Comparison of ENCODE assay signal across 8 mouse cellular contexts in genomic region chr17:72925111-72925510, GRCm38 (mm10). TPM values are rescaled to one million over a fixed set of nuclear protein-coding genes. Genes with fewer than 3 reads are reported as not detected.
A peak's percentile ranks its signal among the peaks of the same experiment; 100 is the strongest.
DNase-seq lines count a peak whose midpoint lies in the region; ATAC-seq and TF ChIP-seq lines count a peak whose summit lies in the region.

No protein-coding gene starts in this region.

- H3K27ac ChIP-seq in heart, adult 2 months: peak overlapping the region; percentile 98
- H3K27ac ChIP-seq in hindbrain, embryonic 13.5 days: peak overlapping the region; percentile 88
- peak overlapping the region; percentile 81 for H3K27ac ChIP-seq in midbrain, embryonic 13.5 days

- TF ChIP-seq CTCF in heart, adult 2 months (IDR thresholded peaks at IDR 0.05): no peak

- DNase-seq in heart, adult 2 months: peak; percentile 49 to 62
- DNase-seq in heart, postnatal 36 days: no peak
- DNase-seq in brain, adult 2 months (ENCODE audit: low read depth, low spot score): peak; percentile 37
- no peak for DNase-seq in embryo, embryonic 10 days (ENCODE audit: low spot score)
- no peak for DNase-seq in adrenal gland, adult 2 months

- H3K79me2 ChIP-seq in heart, adult 2 months (replicated peaks; ENCODE audit: control insufficient read depth, insufficient read depth, low read length): peaks cover 4% of the 10 kb centered on the region; the same call in 1 of the 2 replicates

- H3K36me3 ChIP-seq in heart, adult 2 months (ENCODE audit: control insufficient read depth, insufficient read depth, low read length): peaks cover 70% of the 10 kb centered on the region
- peaks cover 55% of the 10 kb centered on the region for H3K36me3 ChIP-seq in hindbrain, embryonic 13.5 days
- peaks cover 49% of the 10 kb centered on the region for H3K36me3 ChIP-seq in midbrain, embryonic 13.5 days

- intact Hi-C loops in heart, adult 2 months (cut with DNase I): loop anchor here (5.0 kb wide), 3 partner anchors 52 to 182 kb away; partner anchors contain the start of gene Lclat1
- intact Hi-C loops in heart, postnatal 36 days (cut with DNase I): no loop called here

- TF ChIP-seq EP300 in heart, adult 2 months (IDR thresholded peaks at IDR 0.05; ENCODE audit: insufficient read depth, low read depth, low read length): no peak

- peak overlapping the region; percentile 17; the same call in 1 of the 2 replicates for H3K4me3 ChIP-seq in heart, adult 2 months
- no peak overlapping the region for H3K4me3 ChIP-seq in hindbrain, embryonic 13.5 days
- no peak overlapping the region for H3K4me3 ChIP-seq in midbrain, embryonic 13.5 days (replicated peaks)

- H3K9me3 ChIP-seq in hindbrain, embryonic 13.5 days: no peaks in the 10 kb centered on the region
- no peaks in the 10 kb centered on the region for H3K9me3 ChIP-seq in midbrain, embryonic 13.5 days

- no peak for ATAC-seq in hindbrain, embryonic 13.5 days (ENCODE audit: low FRiP score)
- ATAC-seq in midbrain, embryonic 13.5 days: no peak
- ATAC-seq in erythroblast, adult 5-6 weeks (replicated peaks; ENCODE audit: low FRiP score, poor library complexity, severe bottlenecking): no peak

- 22% methylated on average over 6 of the region's 6 CpGs for whole genome bisulfite sequencing in heart, adult 2 months
- WGBS in hindbrain, embryonic 13.5 days: 91% methylated on average over 6 of the region's 6 CpGs
- 86% methylated on average over 6 of the region's 6 CpGs for WGBS in midbrain, embryonic 13.5 days

- TF ChIP-seq POLR2A in heart, adult 2 months (IDR thresholded peaks at IDR 0.05; ENCODE audit: insufficient read depth, low read depth, low read length): no peak

- H3K4me1 ChIP-seq in heart, adult 2 months (ENCODE audit: control insufficient read depth, insufficient read depth, low read length): peaks cover 32% of the 10 kb centered on the region
- H3K4me1 ChIP-seq in hindbrain, embryonic 13.5 days (replicated peaks): peaks cover 82% of the 10 kb centered on the region
- peaks cover 73% of the 10 kb centered on the region for H3K4me1 ChIP-seq in midbrain, embryonic 13.5 days (replicated peaks)

- peak overlapping the region; percentile 34 for H3K9ac ChIP-seq in heart, adult 2 months (ENCODE audit: low read depth, low read length)
- peak overlapping the region; percentile 64; the same call in 1 of the 2 replicates for H3K9ac ChIP-seq in hindbrain, embryonic 13.5 days
- no peak overlapping the region for H3K9ac ChIP-seq in midbrain, embryonic 13.5 days (replicated peaks)

- no peaks in the 10 kb centered on the region for H3K27me3 ChIP-seq in heart, adult 2 months (ENCODE audit: control insufficient read depth, insufficient read depth, low read length)
- H3K27me3 ChIP-seq in hindbrain, embryonic 13.5 days: no peaks in the 10 kb centered on the region
- H3K27me3 ChIP-seq in midbrain, embryonic 13.5 days: no peaks in the 10 kb centered on the region

- 0 out of 2 replicates have a peak overlapping the region, but pooled peaks have one; percentile 40 for H3K4me2 ChIP-seq in hindbrain, embryonic 13.5 days
- H3K4me2 ChIP-seq in midbrain, embryonic 13.5 days (replicated peaks): no peak overlapping the region

RNA-seq across cellular contexts. Expression of gene Lbh, which starts 7.0 kb away (rescaled TPM):
- total RNA-seq in heart, adult 2 months (2021): 100 to 1,000 TPM; 354 to 451 TPM
- 522 and 708 TPM in 2 replicates for polyA plus RNA-seq in heart, adult 2 months (2012; rRNA removed)
- total RNA-seq in heart, postnatal 36 days (2021): 100 to 1,000 TPM; 339 to 436 TPM
- 7.0 and 8.5 TPM in 2 replicates for polyA plus RNA-seq in hindbrain, embryonic 13.5 days (2015; fragmentation: Nextera tagmentation; extraction: Ambion mirVana)
- 6.3 and 7.0 TPM in 2 replicates for polyA plus RNA-seq in midbrain, embryonic 13.5 days (2015; fragmentation: Nextera tagmentation; extraction: Ambion mirVana)
- 4.0 and 12.1 TPM in 2 replicates for total RNA-seq in erythroblast, adult 5-6 weeks (2015; ENCODE audit: low replicate concordance)
- 5.7 and 6.1 TPM in 2 replicates for total RNA-seq in erythroblast, adult 5-6 weeks (2017; ENCODE audit: low replicate concordance)
- total RNA-seq in adrenal gland, adult 2 months (2021): 10 to 100 TPM; 22.0 to 53.6 TPM
- 25.8 and 26.3 TPM in 2 replicates for polyA plus RNA-seq in adrenal gland, adult 2 months (2012; rRNA removed)

Comparison
In these comparisons a context has a peak if more than half of its experiments do, and no peak if none do; other contexts are left out.
1. DNase-seq: peak in heart, adult 2 months (2 of 2) and brain, adult 2 months (single experiment); none in heart, postnatal 36 days (0 of 2), embryo, embryonic 10 days (single experiment) and adrenal gland, adult 2 months (single experiment).
2. RNA of gene Lbh, which starts 7.0 kb away (total RNA-seq): 354 to 451 TPM in heart, adult 2 months and 339 to 436 TPM in heart, postnatal 36 days; 22.0 to 53.6 TPM in adrenal gland, adult 2 months and 4.0 to 12.1 TPM in erythroblast, adult 5-6 weeks; every median in the first group is over 4 times any median in the second.
3. Peak in every context shown above with its lines, with median percentiles within 50 percentile points of each other: H3K27ac ChIP-seq.